Mouse (Mus musculus) C2C12 (cell line): Measurements from ENCODE around the gene Ski. TPM values are rescaled to one million over a fixed set of nuclear protein-coding genes. Genes with fewer than 3 reads are reported as not detected.

ENCODE experiments used
- H3K27me3 ChIP-seq: one replicate; pipeline ENCODE4 v1.6.1; 2011; ENCODE audit not compliant: control insufficient read depth, insufficient read depth, insufficient read length
- H3K36me3 ChIP-seq: one replicate; pipeline ENCODE4 v1.6.1; 2011; ENCODE audit not compliant: control insufficient read depth, insufficient read depth
- H3K4me3 ChIP-seq: one replicate; pipeline ENCODE4 v1.5.1; 2011; ENCODE audit warnings: mild to moderate bottlenecking, control low read depth; ENCODE audit not compliant: poor library complexity, insufficient read depth, severe bottlenecking
- H3K79me2 ChIP-seq: one replicate; pipeline ENCODE4 v1.6.1; 2011; ENCODE audit not compliant: control insufficient read depth, insufficient read depth
- H3K79me3 ChIP-seq: one replicate; pipeline ENCODE4 v1.6.1; 2011; ENCODE audit warnings: low read depth, control low read depth
- H3ac ChIP-seq: one replicate; pipeline ENCODE3; 2011; ENCODE audit warnings: low read depth; ENCODE audit not compliant: control insufficient read depth, insufficient read length
- CEBPB ChIP-seq: IDR thresholded peaks from one replicate; pipeline ENCODE4 v1.6.1; 2011; ENCODE audit warnings: low read depth, mild to moderate bottlenecking, control low read depth, moderate library complexity
- CTCF ChIP-seq: IDR thresholded peaks from one replicate; pipeline ENCODE4 v1.5.1; 2011; ENCODE audit not compliant: control insufficient read depth, insufficient read depth, insufficient read length
- FOSL1 ChIP-seq: IDR thresholded peaks from one replicate; pipeline ENCODE4 v1.8.0; 2011; ENCODE audit warnings: mild to moderate bottlenecking, low read length; ENCODE audit not compliant: poor library complexity, insufficient read depth, severe bottlenecking
- MAX ChIP-seq: IDR thresholded peaks from one replicate; pipeline ENCODE4 v1.6.1; 2011; ENCODE audit warnings: mild to moderate bottlenecking, control low read depth
- MYOD1 ChIP-seq: IDR thresholded peaks from one replicate; pipeline ENCODE4 v1.6.1; 2011; ENCODE audit warnings: low read depth; ENCODE audit not compliant: control insufficient read depth, insufficient read length
- MYOG ChIP-seq: IDR thresholded peaks from one replicate; pipeline ENCODE4 v1.6.1; 2011; ENCODE audit not compliant: control insufficient read depth, insufficient read length; ENCODE audit errors: extremely low read depth
- USF1 ChIP-seq: IDR thresholded peaks from one replicate; pipeline ENCODE4 v1.6.1; 2011; ENCODE audit warnings: low read depth, mild to moderate bottlenecking, control low read depth, moderate library complexity
- polyA plus RNA-seq: library from polyadenylated mRNA; unstranded; fragments of >200 nt; fragmentation: generic; extraction: Trizol; gene quantifications from one replicate; pipeline ENCODE4 v1.2.1, GENCODE M21; 2012; ENCODE audit warnings: missing spikeins

The Ski gene
- polyA plus RNA-seq, 1 experiment = 45.2 TPM

DNA sequence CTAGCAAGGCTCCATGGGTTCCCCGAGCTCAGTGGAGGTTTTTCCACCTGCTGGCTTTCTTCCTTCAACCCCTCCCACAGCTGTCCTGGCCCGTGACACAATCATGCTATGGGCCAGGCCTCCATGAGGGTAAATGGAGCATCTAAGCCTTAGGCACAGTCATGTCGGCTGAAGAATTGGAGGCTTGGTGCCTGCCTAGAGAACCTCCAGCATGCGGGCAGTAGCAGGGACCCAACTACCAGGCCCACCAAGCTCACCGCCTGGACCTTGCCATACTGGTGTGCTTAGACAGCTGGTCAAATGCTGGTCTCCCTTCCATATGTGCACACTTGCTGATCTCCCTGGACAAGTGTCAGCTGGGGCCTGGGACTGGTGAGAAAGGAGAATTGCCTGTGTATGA lies 3.5 kb upstream of the Ski start:
- peaks cover 5% of the 10 kb centered on the region for H3K36me3 ChIP-seq
- H3K79me3 ChIP-seq = peaks cover 13% of the 10 kb centered on the region
- H3K27me3 ChIP-seq = no peaks in the 10 kb centered on the region
- no peak overlapping the region for H3K4me3 ChIP-seq
- TF ChIP-seq CEBPB (no peak), MYOG (no peak), MYOD1 (no peak), MAX (no peak), FOSL1 (no peak), USF1 (no peak), CTCF (no peak)
- H3K79me2 ChIP-seq = peaks cover 17% of the 10 kb centered on the region
- H3ac ChIP-seq = no peak overlapping the region

GRCm38 (mm10) chr4:155223594-155224528 lies 1.5 kb upstream of the Ski start:
- H3K79me3 ChIP-seq = peaks cover 33% of the 10 kb centered on the region
- peaks cover 5% of the 10 kb centered on the region for H3K36me3 ChIP-seq
- H3K79me2 ChIP-seq = peaks cover 38% of the 10 kb centered on the region
- peak overlapping the region; percentile 22 for H3K4me3 ChIP-seq
- TF ChIP-seq FOSL1 (no peak), MYOD1 (no peak), CEBPB (no peak), MAX (no peak), USF1 (no peak), CTCF (no peak), MYOG (no peak)
- no peaks in the 10 kb centered on the region for H3K27me3 ChIP-seq
- peak overlapping the region; percentile 72 for H3ac ChIP-seq

DNA sequence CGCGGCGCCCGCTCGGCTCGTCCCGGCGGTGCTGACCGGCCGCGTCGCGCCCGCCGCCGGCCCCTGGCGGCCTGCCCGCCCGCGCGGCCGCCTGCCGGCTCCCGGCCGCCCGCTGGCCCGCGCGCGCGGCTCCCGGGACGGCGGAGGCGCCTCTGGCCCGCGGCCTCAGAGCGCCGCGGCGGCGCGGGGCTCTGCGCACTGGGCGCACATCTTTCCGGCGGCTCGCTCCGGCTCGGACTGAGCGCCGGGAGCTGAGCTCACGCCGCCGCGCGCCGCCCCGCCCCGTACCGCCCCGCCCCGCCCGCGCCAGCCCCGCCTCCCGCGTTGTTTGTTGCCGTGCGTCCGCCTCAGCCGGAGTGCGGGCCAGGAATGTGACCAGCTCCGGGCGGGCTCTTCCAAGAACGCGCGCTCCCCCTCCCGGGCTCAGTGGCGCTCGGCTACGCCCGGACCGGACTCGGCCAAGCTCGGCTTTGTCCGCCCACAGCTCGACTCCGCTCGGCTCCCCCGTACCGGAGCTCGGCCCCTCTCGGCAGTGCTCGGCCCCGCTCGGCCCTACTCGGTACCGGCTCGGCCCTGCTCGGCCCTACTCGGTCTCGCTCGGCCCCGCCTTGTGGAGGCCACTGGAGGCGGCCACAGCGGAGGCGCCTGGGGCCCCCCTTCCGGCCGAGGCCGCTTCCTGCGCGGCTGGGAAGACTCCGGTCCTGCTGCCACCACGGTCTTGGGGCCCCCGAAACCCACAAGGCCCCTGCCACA lies 625 bp upstream of the Ski start:
- Histone ChIP-seq H3K79me2 (peaks cover 46% of the 10 kb centered on the region), H3K79me3 (peaks cover 42% of the 10 kb centered on the region), H3ac (peak overlapping the region; percentile 75), H3K27me3 (no peaks in the 10 kb centered on the region), H3K4me3 (peak overlapping the region; percentile 78), H3K36me3 (peaks cover 5% of the 10 kb centered on the region)
- TF ChIP-seq MAX = no peak
- peak; percentile 50 for TF ChIP-seq CTCF

- H3K79me3 ChIP-seq = peaks cover 53% of the 10 kb centered on the region
- H3K4me3 ChIP-seq = peak overlapping the region; percentile 78
- peaks cover 57% of the 10 kb centered on the region for H3K79me2 ChIP-seq
- TF ChIP-seq CTCF (no peak), MAX (peak; percentile 12)
- H3ac ChIP-seq = peak overlapping the region; percentile 75
- H3K27me3 ChIP-seq = no peaks in the 10 kb centered on the region
- peaks cover 9% of the 10 kb centered on the region for H3K36me3 ChIP-seq
Measured at GRCm38 (mm10) chr4:155221599-155222551, 517 bp downstream of the Ski start.

DNA sequence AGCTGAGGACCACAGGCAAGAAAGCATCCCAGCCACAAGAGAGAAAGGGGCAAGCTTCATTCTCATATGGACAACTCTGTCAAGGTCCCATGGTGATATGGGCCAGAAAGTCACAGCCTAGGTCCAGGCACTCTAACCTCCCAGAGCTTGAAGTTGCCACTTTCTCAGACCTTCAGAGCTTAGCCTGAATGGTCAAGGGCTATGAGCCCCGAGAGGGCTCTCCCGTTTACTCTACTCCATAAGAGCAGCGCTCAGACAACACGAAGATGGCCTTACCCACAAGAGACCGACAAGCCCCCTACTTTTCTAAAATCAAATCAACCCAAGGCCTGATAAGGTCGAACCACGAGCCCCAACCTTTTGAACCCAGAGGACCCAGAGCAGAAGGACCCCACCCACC lies 1.3 kb downstream of the Ski start:
- Histone ChIP-seq H3ac (peak overlapping the region; percentile 75), H3K79me2 (peaks cover 65% of the 10 kb centered on the region), H3K27me3 (no peaks in the 10 kb centered on the region), H3K4me3 (peak overlapping the region; percentile 78), H3K36me3 (peaks cover 9% of the 10 kb centered on the region), H3K79me3 (peaks cover 58% of the 10 kb centered on the region)
- TF ChIP-seq CEBPB (no peak), MYOG (no peak), USF1 (no peak), CTCF (no peak), FOSL1 (no peak), MAX (no peak), MYOD1 (no peak)
